Mouse (Mus musculus) MEL (cell line): ENCODE data around the gene Kif3a. TPM values are rescaled to one million over a fixed set of nuclear protein-coding genes. Genes with fewer than 3 reads are reported as not detected.

Experiments
- DNase-seq: peaks from one replicate; pipeline ENCODE4 v3.0.0; 2011; ENCODE audit warnings: low read depth, low spot score
- H3K27ac ChIP-seq: 2 replicates; pipeline ENCODE4 v1.5.1; 2012; ENCODE audit warnings: low read depth, mild to moderate bottlenecking, control low read depth, low read length, moderate library complexity; ENCODE audit not compliant: control insufficient read depth
- H3K27me3 ChIP-seq, 2 experiments: fragments of 150-350 bp in 1 of 2; sonication (generic) in 1 of 2; 2 replicates each; pipeline ENCODE4 v1.6.1; 2012; ENCODE audit warnings: low read length in 2 of 2, mild to moderate bottlenecking in 2 of 2, improper control_type of control experiment in 1 of 2, moderate library complexity in 1 of 2; ENCODE audit not compliant: insufficient read depth in 2 of 2, control insufficient read depth in 1 of 2
- H3K36me3 ChIP-seq, 2 experiments: 2 replicates each; pipeline ENCODE4 v1.6.1; 2012 to 2014; ENCODE audit warnings: low read length in 2 of 2, improper control_type of control experiment in 1 of 2, inconsistent platforms in 1 of 2, mild to moderate bottlenecking in 1 of 2; ENCODE audit not compliant: insufficient read depth in 2 of 2, control insufficient read depth in 1 of 2
- H3K4me1 ChIP-seq, 2 experiments: fragments of 150-350 bp in 1 of 2; sonication (generic) in 1 of 2; 2 replicates each; pipeline ENCODE4 v1.6.1; 2012; ENCODE audit warnings: low read length in 2 of 2, improper control_type of control experiment in 1 of 2, mild to moderate bottlenecking in 1 of 2; ENCODE audit not compliant: insufficient read depth in 2 of 2, control insufficient read depth in 1 of 2
- H3K4me3 ChIP-seq, 2 experiments: fragments of 150-350 bp in 1 of 2; sonication (generic) in 1 of 2; 2 replicates each; pipeline ENCODE4 v1.5.1; 2012; ENCODE audit warnings: low read depth in 2 of 2, low read length in 2 of 2, mild to moderate bottlenecking in 2 of 2, moderate library complexity in 2 of 2, control low read depth in 1 of 2, improper control_type of control experiment in 1 of 2; ENCODE audit not compliant: control insufficient read depth in 1 of 2, insufficient read depth in 1 of 2
- H3K79me2 ChIP-seq: 2 replicates; pipeline ENCODE4 v1.6.1; 2012; ENCODE audit warnings: mild to moderate bottlenecking, low read length, moderate library complexity; ENCODE audit not compliant: control insufficient read depth, poor library complexity, insufficient read depth
- H3K9ac ChIP-seq: 2 replicates; pipeline ENCODE4 v1.6.1; 2012; ENCODE audit warnings: low read depth, mild to moderate bottlenecking, control low read depth, low read length, moderate library complexity; ENCODE audit not compliant: control insufficient read depth, poor library complexity, severe bottlenecking
- H3K9me3 ChIP-seq: fragments of 150-350 bp; sonication (generic); replicated peaks from 2 replicates; pipeline ENCODE4 v1.6.1; 2012; ENCODE audit warnings: mild to moderate bottlenecking, low read length, improper control_type of control experiment, moderate library complexity; ENCODE audit not compliant: insufficient read depth
- CHD1 ChIP-seq: IDR thresholded peaks from 2 replicates; pipeline ENCODE4 v1.6.1; 2012; ENCODE audit warnings: low read depth, mild to moderate bottlenecking, inconsistent platforms, low read length, improper control_type of control experiment
- CHD2 ChIP-seq: IDR thresholded peaks from 2 replicates; pipeline ENCODE4 v1.6.1; 2011; ENCODE audit warnings: low read length, improper control_type of control experiment
- CTCF ChIP-seq, 3 experiments: IDR thresholded peaks in 2 of 3; conservative IDR thresholded peaks in 1 of 3; 2 replicates each; pipeline ENCODE4 v1.5.1; 2011 to 2012; ENCODE audit warnings: low read length in 3 of 3, low read depth in 2 of 3, mild to moderate bottlenecking in 2 of 3, improper control_type of control experiment in 1 of 3, inconsistent platforms in 1 of 3, mixed read lengths in 1 of 3, moderate library complexity in 1 of 3; ENCODE audit not compliant: control insufficient read depth in 1 of 3, insufficient read depth in 1 of 3, poor library complexity in 1 of 3, severe bottlenecking in 1 of 3
- E2F4 ChIP-seq: IDR thresholded peaks from 2 replicates; pipeline ENCODE4 v1.6.1; 2011; ENCODE audit warnings: low read depth, low read length, improper control_type of control experiment, borderline replicate concordance
- ELF1 ChIP-seq: IDR thresholded peaks from 2 replicates; pipeline ENCODE4 v1.6.1; 2014; ENCODE audit warnings: low read depth, mild to moderate bottlenecking, inconsistent platforms, low read length, improper control_type of control experiment, moderate library complexity
- EP300 ChIP-seq, 2 experiments: IDR thresholded peaks; 2 replicates each; pipeline ENCODE4 v1.6.1; 2011; ENCODE audit warnings: improper control_type of control experiment in 2 of 2, low read length in 2 of 2, low read depth in 1 of 2, mild to moderate bottlenecking in 1 of 2
- ETS1 ChIP-seq: IDR thresholded peaks from 2 replicates; pipeline ENCODE4 v1.6.1; 2012; ENCODE audit warnings: low read depth, mild to moderate bottlenecking, inconsistent platforms, low read length, improper control_type of control experiment, moderate library complexity
- GATA1 ChIP-seq: IDR thresholded peaks from 2 replicates; pipeline ENCODE4 v1.6.1; 2011; ENCODE audit warnings: low read depth, low read length, improper control_type of control experiment
- HCFC1 ChIP-seq: IDR thresholded peaks from 2 replicates; pipeline ENCODE4 v1.6.1; 2012; ENCODE audit warnings: low read depth, mild to moderate bottlenecking, inconsistent platforms, low read length, improper control_type of control experiment, moderate library complexity
- JUND ChIP-seq: IDR thresholded peaks from 2 replicates; pipeline ENCODE4 v1.6.1; 2011; ENCODE audit warnings: low read depth, mild to moderate bottlenecking, improper control_type of control experiment, low read length
- KAT2A ChIP-seq: conservative IDR thresholded peaks from 2 replicates; pipeline ENCODE4 v1.6.1; 2012; ENCODE audit warnings: low read depth, low read length, improper control_type of control experiment, inconsistent platforms
- MAFK ChIP-seq: IDR thresholded peaks from 2 replicates; pipeline ENCODE4 v1.6.1; 2011; ENCODE audit warnings: low read depth, mild to moderate bottlenecking, low read length, improper control_type of control experiment, borderline replicate concordance
- MAX ChIP-seq: IDR thresholded peaks from 2 replicates; pipeline ENCODE4 v1.6.1; 2011; ENCODE audit warnings: low read length, improper control_type of control experiment
- MEF2A ChIP-seq: IDR thresholded peaks from 2 replicates; pipeline ENCODE4 v1.6.1; 2014; ENCODE audit warnings: low read depth, mild to moderate bottlenecking, inconsistent platforms, low read length, improper control_type of control experiment; ENCODE audit not compliant: poor library complexity, insufficient replicate concordance, severe bottlenecking; ENCODE audit errors: extremely low read depth
- MYB ChIP-seq: IDR thresholded peaks from 2 replicates; pipeline ENCODE4 v1.6.1; 2011; ENCODE audit warnings: mild to moderate bottlenecking, low read depth, low read length, improper control_type of control experiment
- MYC ChIP-seq: IDR thresholded peaks from 2 replicates; pipeline ENCODE4 v1.6.1; 2011; ENCODE audit warnings: low read depth, mild to moderate bottlenecking, low read length, improper control_type of control experiment, moderate library complexity
- NELFE ChIP-seq: IDR thresholded peaks from 2 replicates; pipeline ENCODE4 v1.6.1; 2011; ENCODE audit warnings: low read depth, low read length, improper control_type of control experiment
- NRF1 ChIP-seq: IDR thresholded peaks from 2 replicates; pipeline ENCODE4 v1.6.1; 2014; ENCODE audit warnings: low read depth, mild to moderate bottlenecking, inconsistent platforms, low read length, improper control_type of control experiment, moderate library complexity; ENCODE audit not compliant: poor library complexity, insufficient read depth, severe bottlenecking
- POLR2A ChIP-seq, 2 experiments: IDR thresholded peaks; 2 replicates each; pipeline ENCODE4 v1.6.1; 2011 to 2012; ENCODE audit warnings: low read length in 2 of 2, mild to moderate bottlenecking in 2 of 2, control low read depth in 1 of 2, improper control_type of control experiment in 1 of 2, low read depth in 1 of 2, moderate library complexity in 1 of 2; ENCODE audit not compliant: control insufficient read depth in 1 of 2, insufficient read depth in 1 of 2, poor library complexity in 1 of 2
- POLR2AphosphoS2 ChIP-seq: IDR thresholded peaks from 2 replicates; pipeline ENCODE4 v1.6.1; 2011; ENCODE audit warnings: low read length, improper control_type of control experiment
- POLR2AphosphoS5 ChIP-seq: IDR thresholded peaks from 2 replicates; pipeline ENCODE4 v1.6.1; 2012; ENCODE audit warnings: low read depth, borderline replicate concordance, mild to moderate bottlenecking, inconsistent platforms, low read length, moderate library complexity, mixed read lengths
- RAD21 ChIP-seq: IDR thresholded peaks from 2 replicates; pipeline ENCODE4 v1.6.1; 2011; ENCODE audit warnings: mild to moderate bottlenecking, low read depth, low read length, improper control_type of control experiment
- RCOR1 ChIP-seq: IDR thresholded peaks from 2 replicates; pipeline ENCODE4 v1.6.1; 2012; ENCODE audit warnings: low read depth, mild to moderate bottlenecking, inconsistent platforms, low read length, improper control_type of control experiment
- SIN3A ChIP-seq: IDR thresholded peaks from 2 replicates; pipeline ENCODE4 v1.6.1; 2012; ENCODE audit warnings: low read length, improper control_type of control experiment, inconsistent platforms
- TBP ChIP-seq: IDR thresholded peaks from 2 replicates; pipeline ENCODE4 v1.8.0; 2011; ENCODE audit warnings: low read depth, low read length, improper control_type of control experiment
- TCF12 ChIP-seq: IDR thresholded peaks from 2 replicates; pipeline ENCODE4 v1.6.1; 2014; ENCODE audit warnings: low read depth, mild to moderate bottlenecking, inconsistent platforms, low read length, improper control_type of control experiment, moderate library complexity
- UBTF ChIP-seq: IDR thresholded peaks from 2 replicates; pipeline ENCODE4 v1.6.1; 2012; ENCODE audit warnings: low read depth, mild to moderate bottlenecking, inconsistent platforms, low read length, improper control_type of control experiment, moderate library complexity, borderline replicate concordance; ENCODE audit not compliant: insufficient read depth
- USF1 ChIP-seq: IDR thresholded peaks from 2 replicates; pipeline ENCODE4 v1.6.1; 2014; ENCODE audit warnings: low read depth, mild to moderate bottlenecking, inconsistent platforms, low read length, improper control_type of control experiment, moderate library complexity
- USF2 ChIP-seq, 2 experiments: IDR thresholded peaks; 2 replicates each; pipeline ENCODE4 v1.6.1; 2011 to 2012; ENCODE audit warnings: improper control_type of control experiment in 2 of 2, low read length in 2 of 2, borderline replicate concordance in 1 of 2, inconsistent platforms in 1 of 2, low read depth in 1 of 2, mild to moderate bottlenecking in 1 of 2; ENCODE audit not compliant: insufficient read depth in 1 of 2
- ZC3H11A ChIP-seq: IDR thresholded peaks from 2 replicates; pipeline ENCODE4 v1.6.1; 2012; ENCODE audit warnings: low read depth, mild to moderate bottlenecking, inconsistent platforms, low read length, improper control_type of control experiment
- ZKSCAN1 ChIP-seq: IDR thresholded peaks from 2 replicates; pipeline ENCODE4 v1.6.1; 2012; ENCODE audit warnings: low read depth, mild to moderate bottlenecking, inconsistent platforms, low read length, improper control_type of control experiment, moderate library complexity
- ZMIZ1 ChIP-seq: IDR thresholded peaks from 2 replicates; pipeline ENCODE4 v1.6.1; 2012; ENCODE audit warnings: low read depth, mild to moderate bottlenecking, inconsistent platforms, low read length, improper control_type of control experiment, moderate library complexity
- ZNF384 ChIP-seq: IDR thresholded peaks from 2 replicates; pipeline ENCODE4 v1.6.1; 2012; ENCODE audit warnings: low read depth, mild to moderate bottlenecking, inconsistent platforms, low read length, improper control_type of control experiment
- polyA plus RNA-seq, 2 experiments: library from polyadenylated mRNA; stranded (reverse) in 1 of 2; unstranded in 1 of 2; fragments of >175 nt in 1 of 2; fragments of >200 nt in 1 of 2; gene quantifications; 2 replicates each; pipeline versions ENCODE4 v1.2.1 to v1.2.4; 2012; ENCODE audit warnings: low replicate concordance in 2 of 2, low read depth in 1 of 2; ENCODE audit not compliant: insufficient read length in 2 of 2, insufficient read depth in 1 of 2, missing spikeins in 1 of 2
- total RNA-seq: library from RNA; depleted of rRNA; stranded (reverse); fragments of 300-350 nt; gene quantifications from 2 replicates; pipeline ENCODE4 v1.2.3, GENCODE M21; 2012

Gene Kif3a
- total and polyA plus RNA-seq, 3 experiments, result 13.6 to 88.3 (median 17.1) TPM

DNA sequence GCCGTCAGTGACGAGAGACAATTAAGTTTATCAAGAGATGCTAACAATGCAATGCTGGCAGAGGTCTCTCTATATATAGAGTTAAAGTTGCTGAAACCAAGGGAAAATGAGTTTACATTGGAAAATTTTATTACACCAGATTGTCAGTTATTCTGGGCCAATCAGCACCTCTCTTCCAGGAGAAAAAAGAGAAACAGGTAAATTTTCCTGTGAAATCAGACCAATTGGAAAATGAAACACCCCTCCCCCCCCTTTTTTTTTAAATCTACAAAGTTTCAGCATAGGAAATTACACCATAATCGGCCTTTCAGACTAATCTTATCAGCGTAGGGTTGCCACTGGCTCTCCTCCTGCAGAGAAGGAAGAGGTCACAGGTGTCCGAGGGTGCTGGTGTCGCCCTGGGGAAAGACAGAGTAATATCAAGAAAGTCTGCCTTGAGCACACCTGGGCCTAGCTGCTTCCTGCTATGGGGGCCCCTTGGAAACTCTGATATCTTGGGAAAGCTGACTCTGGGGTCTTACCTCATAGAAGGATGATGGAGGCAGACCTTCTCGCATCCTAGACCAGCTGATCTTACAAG, 51.5 kb downstream of the Kif3a start, which contains the start of gene Il4 (continued):
- TF ChIP-seq ELF1 (no peak), POLR2AphosphoS2 (no peak), NELFE (no peak), POLR2A (IDR thresholded peaks at IDR 0.05; ENCODE audit: control insufficient read depth in 1 of 2, insufficient read depth in 1 of 2, low read depth in 1 of 2, low read length in 2 of 2, poor library complexity in 1 of 2) (no peak), HCFC1 (no peak), ZNF384 (peak; percentile 89), EP300 (IDR thresholded peaks at IDR 0.05; ENCODE audit: low read depth in 1 of 2, low read length in 2 of 2) (peak; percentile 52 to 77; a peak in 2 of 4 replicates), ZMIZ1 (no peak), ZC3H11A (no peak)

DNA sequence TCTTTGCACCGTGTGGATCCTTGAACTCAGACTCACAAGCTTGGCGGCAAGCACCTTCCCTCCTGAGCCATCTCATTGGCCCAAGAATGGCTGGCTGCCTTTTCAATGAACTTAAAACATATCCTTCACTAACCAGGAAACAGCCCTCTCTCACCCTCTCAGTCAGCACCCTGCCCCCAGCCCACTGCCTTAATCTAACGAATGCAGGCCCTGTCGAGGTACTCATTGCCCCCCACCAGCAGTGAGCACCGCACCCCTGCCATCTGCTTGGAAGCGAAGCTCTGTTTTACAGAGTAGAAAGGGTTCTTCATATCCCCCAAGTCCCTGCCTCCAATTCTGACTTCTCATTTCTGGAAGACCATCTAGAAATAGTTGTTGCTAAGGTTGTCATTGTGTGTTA, 52.2 kb downstream of the Kif3a start:
- Histone ChIP-seq H3K27me3 (no peaks in the 10 kb centered on the region), H3K9ac (peak overlapping the region; percentile 37), H3K4me1 (peaks cover 56 to 72% of the 10 kb centered on the region in 2 experiments), H3K79me2 (peaks cover 22% of the 10 kb centered on the region), H3K9me3 (no peaks in the 10 kb centered on the region), H3K27ac (peak overlapping the region; percentile 67), H3K4me3 (peak overlapping the region in 1 of 2 experiments; percentile 6; a peak in 1 of 4 replicates), H3K36me3 (peaks cover 0 to 63% of the 10 kb centered on the region in 2 experiments; a peak in 2 of 4 replicates)
- peak; percentile 85 for DNase-seq
- TF ChIP-seq TCF12 (peak; percentile 79; the same call in 1 of the 2 replicates), USF2 (IDR thresholded peaks at IDR 0.05; ENCODE audit: borderline replicate concordance in 1 of 2, insufficient read depth in 1 of 2, low read depth in 1 of 2, low read length in 2 of 2) (no peak), MYB (peak; percentile 42; the same call in 1 of the 2 replicates), MAFK (no peak), KAT2A (no peak), CTCF (IDR thresholded peaks at IDR 0.05 in 2 of 3, conservative IDR thresholded peaks at IDR 0.05 in 1 of 3; ENCODE audit: control insufficient read depth in 1 of 3, insufficient read depth in 1 of 3, low read depth in 2 of 3, low read length in 3 of 3, poor library complexity in 1 of 3, severe bottlenecking in 1 of 3) (no peak), E2F4 (no peak), EP300 (IDR thresholded peaks at IDR 0.05; ENCODE audit: low read depth in 1 of 2, low read length in 2 of 2) (peak; percentile 64 to 83), CHD2 (no peak), MAX (no peak), JUND (no peak), UBTF (no peak), RCOR1 (no peak), NRF1 (no peak), RAD21 (no peak), ETS1 (peak; percentile 59; the same call in 1 of the 2 replicates), HCFC1 (0 out of 2 replicates have a peak, but pooled peaks have one; percentile 17), ZC3H11A (no peak), USF1 (no peak), TBP (peak; percentile 48), MYC (no peak), CHD1 (no peak), ZKSCAN1 (no peak), NELFE (no peak), POLR2AphosphoS2 (no peak), POLR2AphosphoS5 (no peak), GATA1 (peak; percentile 35; the same call in 1 of the 2 replicates), MEF2A (no peak), SIN3A (no peak)
